8 mouse cellular contexts compared by ENCODE assay signal in genomic region chr5:30919831-30920614, GRCm38 (mm10). TPM values are rescaled to one million over a fixed set of nuclear protein-coding genes. Genes with fewer than 3 reads are reported as not detected.
A peak's percentile ranks its signal among the peaks of the same experiment; 100 is the strongest.
DNase-seq lines count a peak whose midpoint lies in the region; ATAC-seq lines count a peak whose summit lies in the region.
"Had no signal": no experiment of that assay in that cellular context is flagged by ENCODE, and none has a peak within 500 bp of the region (broad histone marks: within the 10 kb centered on the region; RNA-seq: fewer than 3 reads in every experiment).

No protein-coding gene starts in this region.

- intact Hi-C loops in heart, postnatal 10 days (cut with DNase I) = loop anchor here (2.0 kb wide), 1 partner anchor 113 kb away; no protein-coding TSS in a partner anchor

- H3K27me3 ChIP-seq in heart, embryonic 13.5 days (replicated peaks) = no peaks in the 10 kb centered on the region; the same call in 1 of the 2 replicates
- no peaks in the 10 kb centered on the region for H3K27me3 ChIP-seq in neural tube, embryonic 12.5 days (replicated peaks)
- H3K27me3 ChIP-seq in limb, embryonic 10.5 days (ENCODE audit: low read depth, poor library complexity, severe bottlenecking) = no peaks in the 10 kb centered on the region

- peaks cover 46% of the 10 kb centered on the region for H3K36me3 ChIP-seq in heart, embryonic 13.5 days
- H3K36me3 ChIP-seq in neural tube, embryonic 12.5 days = peaks cover 5% of the 10 kb centered on the region; the same call in 1 of the 2 replicates
- peaks cover 57% of the 10 kb centered on the region for H3K36me3 ChIP-seq in limb, embryonic 10.5 days

- H3K9ac ChIP-seq in heart, embryonic 13.5 days = peak overlapping the region; percentile 15; the same call in 1 of the 2 replicates
- no peak overlapping the region for H3K9ac ChIP-seq in neural tube, embryonic 12.5 days

- no peak for DNase-seq in heart, postnatal 10 days
- DNase-seq in neural tube, embryonic 10.5 days (ENCODE audit: extremely low spot score, low spot score) = no peak
- DNase-seq in limb, embryonic 10.5 days (ENCODE audit: low spot score) = no peak
- DNase-seq in thymus, postnatal 0 days (ENCODE audit: low spot score) = no peak
- no peak for DNase-seq in cerebellum, adult 18-20 months

- H3K9me3 ChIP-seq in heart, embryonic 13.5 days = no peaks in the 10 kb centered on the region
- H3K9me3 ChIP-seq in neural tube, embryonic 12.5 days = no peaks in the 10 kb centered on the region
- no peaks in the 10 kb centered on the region for H3K9me3 ChIP-seq in limb, embryonic 10.5 days (replicated peaks)

- ATAC-seq in heart, embryonic 13.5 days (ENCODE audit: extremely low read depth, insufficient number of reproducible peaks, low FRiP score, low TSS enrichment) = no peak
- no peak for ATAC-seq in neural tube, embryonic 12.5 days (ENCODE audit: low FRiP score, low read depth)

- WGBS in heart, embryonic 13.5 days = 67% methylated on average over 11 of the region's 11 CpGs
- WGBS in neural tube, embryonic 12.5 days = 65% methylated on average over 11 of the region's 11 CpGs
- WGBS in limb, embryonic 10.5 days = 73% methylated on average over 11 of the region's 11 CpGs

- H3K27ac ChIP-seq in heart, embryonic 13.5 days (replicated peaks) = no peak overlapping the region
- H3K27ac ChIP-seq in neural tube, embryonic 12.5 days = no peak overlapping the region
- H3K27ac ChIP-seq in limb, embryonic 10.5 days = peak overlapping the region; percentile 36; the same call in 1 of the 2 replicates

- peaks cover 60% of the 10 kb centered on the region for H3K4me1 ChIP-seq in heart, embryonic 13.5 days
- peaks cover 22% of the 10 kb centered on the region for H3K4me1 ChIP-seq in neural tube, embryonic 12.5 days
- H3K4me1 ChIP-seq in limb, embryonic 10.5 days = peaks cover 75% of the 10 kb centered on the region

- H3K4me2 ChIP-seq in heart, embryonic 13.5 days = peak overlapping the region; percentile 79; the same call in 1 of the 2 replicates
- 0 out of 2 replicates have a peak overlapping the region, but pooled peaks have one; percentile 82 for H3K4me2 ChIP-seq in neural tube, embryonic 12.5 days (replicated peaks)

- H3K4me3 ChIP-seq in heart, embryonic 13.5 days = no peak overlapping the region
- no peak overlapping the region for H3K4me3 ChIP-seq in neural tube, embryonic 12.5 days
- H3K4me3 ChIP-seq in limb, embryonic 10.5 days = 0 out of 2 replicates have a peak overlapping the region, but pooled peaks have one; percentile 59

RNA-seq across cellular contexts. Expression of gene Khk, which starts 1.2 kb away (rescaled TPM):
- polyA plus RNA-seq in heart, embryonic 13.5 days (2015; fragmentation: Nextera tagmentation; extraction: Ambion mirVana) = 10.2 and 11.7 TPM in 2 replicates
- 10 to 100 TPM in 1 of 2 experiments, 1 to 10 TPM in 1; 9.5 to 12.7 TPM for total RNA-seq in heart, postnatal 10 days (2021)
- 6.7 and 8.6 TPM in 2 replicates for polyA plus RNA-seq in neural tube, embryonic 12.5 days (2016; fragmentation: Nextera tagmentation; extraction: Ambion mirVana)
- polyA plus RNA-seq in limb, embryonic 10.5 days (2016; fragmentation: Nextera tagmentation; extraction: Ambion mirVana) = 7.1 and 7.8 TPM in 2 replicates
- polyA plus RNA-seq in thymus, postnatal 0 days (2015; fragmentation: Nextera tagmentation; extraction: Ambion mirVana) = 31.7 and 32.5 TPM in 2 replicates

RNA-seq across cellular contexts. Expression of gene Emilin1, which starts 6.8 kb away (rescaled TPM):
- 166 and 168 TPM in 2 replicates for polyA plus RNA-seq in heart, embryonic 13.5 days (2015; fragmentation: Nextera tagmentation; extraction: Ambion mirVana)
- 10 to 100 TPM; 68.4 to 76.3 TPM for total RNA-seq in heart, postnatal 10 days (2021)
- polyA plus RNA-seq in neural tube, embryonic 12.5 days (2016; fragmentation: Nextera tagmentation; extraction: Ambion mirVana) = 63.7 and 75.3 TPM in 2 replicates
- 202 and 241 TPM in 2 replicates for polyA plus RNA-seq in limb, embryonic 10.5 days (2016; fragmentation: Nextera tagmentation; extraction: Ambion mirVana)
- polyA plus RNA-seq in thymus, postnatal 0 days (2015; fragmentation: Nextera tagmentation; extraction: Ambion mirVana) = 47.0 and 47.5 TPM in 2 replicates

RNA-seq across cellular contexts. Expression of gene Ost4, which starts 12.4 kb away (rescaled TPM):
- 421 and 441 TPM in 2 replicates for polyA plus RNA-seq in heart, embryonic 13.5 days (2015; fragmentation: Nextera tagmentation; extraction: Ambion mirVana)
- 100 to 1,000 TPM; 162 to 178 TPM for total RNA-seq in heart, postnatal 10 days (2021)
- polyA plus RNA-seq in neural tube, embryonic 12.5 days (2016; fragmentation: Nextera tagmentation; extraction: Ambion mirVana) = 294 and 304 TPM in 2 replicates
- polyA plus RNA-seq in limb, embryonic 10.5 days (2016; fragmentation: Nextera tagmentation; extraction: Ambion mirVana) = 403 and 414 TPM in 2 replicates
- polyA plus RNA-seq in thymus, postnatal 0 days (2015; fragmentation: Nextera tagmentation; extraction: Ambion mirVana) = 396 and 461 TPM in 2 replicates

RNA-seq across cellular contexts. Expression of gene Cgref1, which starts 25.4 kb away (rescaled TPM):
- polyA plus RNA-seq in heart, embryonic 13.5 days (2015; fragmentation: Nextera tagmentation; extraction: Ambion mirVana) = 3.9 and 4.7 TPM in 2 replicates
- under 1 TPM; 0.60 to 0.64 TPM for total RNA-seq in heart, postnatal 10 days (2021)
- 15.9 and 17.7 TPM in 2 replicates for polyA plus RNA-seq in neural tube, embryonic 12.5 days (2016; fragmentation: Nextera tagmentation; extraction: Ambion mirVana)
- polyA plus RNA-seq in limb, embryonic 10.5 days (2016; fragmentation: Nextera tagmentation; extraction: Ambion mirVana) = 1.0 and 2.5 TPM in 2 replicates
- polyA plus RNA-seq in thymus, postnatal 0 days (2015; fragmentation: Nextera tagmentation; extraction: Ambion mirVana) = 0.70 and 0.71 TPM in 2 replicates
- total RNA-seq: monocyte, adult 5-6 weeks had no signal

RNA-seq across cellular contexts. Expression of gene Agbl5, which starts 31.5 kb away (rescaled TPM):
- polyA plus RNA-seq in heart, embryonic 13.5 days (2015; fragmentation: Nextera tagmentation; extraction: Ambion mirVana) = 9.9 and 11.5 TPM in 2 replicates
- 1 to 10 TPM; 9.4 to 9.7 TPM for total RNA-seq in heart, postnatal 10 days (2021)
- polyA plus RNA-seq in neural tube, embryonic 12.5 days (2016; fragmentation: Nextera tagmentation; extraction: Ambion mirVana) = 27.5 and 29.0 TPM in 2 replicates
- polyA plus RNA-seq in limb, embryonic 10.5 days (2016; fragmentation: Nextera tagmentation; extraction: Ambion mirVana) = 20.4 and 29.9 TPM in 2 replicates
- polyA plus RNA-seq in thymus, postnatal 0 days (2015; fragmentation: Nextera tagmentation; extraction: Ambion mirVana) = 13.3 and 15.9 TPM in 2 replicates
